Mouse (Mus musculus): ENCODE measurements around the gene Zbtb38. TPM values are rescaled to one million over a fixed set of nuclear protein-coding genes. Genes with fewer than 3 reads are reported as not detected.
A peak's percentile ranks its signal among the peaks of the same experiment; 100 is the strongest.
"Not testable (repeated sequence)": the region's sequence is repeated elsewhere in the genome, so short reads cannot be mapped to it uniquely, and the experiment has no call there.

Zbtb38 gene
- total RNA-seq, 2 experiments from 2014 or later, result 28.5 to 35.0 TPM

GRCm38 (mm10) chr9:96688194-96688875 lies 64.3 kb downstream of the Zbtb38 start:
- intact Hi-C loops (cut with DNase I), result no loop called here
- DNase-seq, result no peak

DNA sequence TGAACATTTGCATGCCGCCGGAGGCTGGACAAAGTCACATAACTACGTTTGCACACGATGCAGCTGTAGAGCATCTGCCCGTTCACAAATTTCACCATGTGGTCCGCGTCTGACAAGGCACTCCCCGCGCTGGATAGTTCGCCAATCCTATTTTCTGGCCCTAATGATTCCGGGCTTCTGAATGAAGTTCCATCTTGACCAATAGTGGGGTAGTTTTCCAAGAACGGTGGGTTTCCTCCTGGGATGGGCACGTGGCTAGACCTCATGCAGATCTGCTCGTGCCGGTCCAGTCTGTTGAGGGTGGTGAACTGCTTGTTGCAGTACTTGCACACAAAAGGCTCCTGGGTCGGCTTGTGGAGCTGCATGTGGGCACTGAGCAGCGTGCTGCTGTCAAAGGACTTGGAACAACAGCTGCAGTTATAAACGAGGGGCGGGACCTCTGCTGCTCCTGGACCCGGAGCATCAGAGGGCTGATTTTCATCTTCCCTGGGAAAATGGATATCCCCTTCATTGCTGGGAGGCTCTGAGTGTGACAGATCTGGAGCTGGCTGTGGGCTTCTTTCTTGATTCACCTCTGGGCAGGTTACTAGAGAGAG lies 64.9 kb downstream of the Zbtb38 start:
- DNase-seq, result no peak
- intact Hi-C loops (cut with DNase I), result no loop called here

GRCm38 (mm10) chr9:96685600-96686084 lies 67.0 kb downstream of the Zbtb38 start:
- no peak for DNase-seq
- intact Hi-C loops (cut with DNase I), result no loop called here

DNA sequence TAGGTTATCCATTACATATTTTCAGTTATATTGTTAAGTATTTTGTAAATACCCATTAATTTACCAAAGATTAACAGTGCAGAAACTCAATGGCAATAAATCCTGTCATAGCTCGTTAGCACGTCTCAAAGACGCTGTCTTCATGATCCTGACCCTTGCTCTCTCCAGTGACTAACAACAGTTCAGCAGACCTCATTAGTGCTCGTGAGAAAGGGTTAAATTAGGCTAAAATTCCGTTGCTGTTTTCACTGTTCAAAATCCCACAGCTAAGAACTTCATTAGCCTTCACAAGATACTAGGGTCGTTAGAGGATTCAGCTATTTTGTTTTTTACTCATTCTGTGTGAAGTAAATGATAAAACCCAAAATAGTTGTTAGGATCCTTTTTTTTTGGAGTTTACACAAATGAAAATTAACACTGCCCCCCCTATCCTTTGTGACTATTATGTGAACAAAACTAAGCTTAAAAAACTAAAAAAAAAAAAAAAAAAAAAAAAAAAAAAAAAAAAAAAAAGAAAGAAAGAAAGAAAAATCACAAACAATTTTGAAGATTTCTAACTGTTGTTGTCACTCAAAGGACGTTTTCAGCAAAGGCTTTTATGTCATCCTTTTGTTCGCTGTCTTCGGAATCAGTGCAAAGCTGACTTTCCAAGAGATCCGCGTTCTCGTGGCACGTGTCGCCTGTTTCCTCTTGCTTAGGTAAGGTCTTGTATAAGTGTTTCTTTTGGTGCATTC lies 67.6 kb downstream of the Zbtb38 start:
- intact Hi-C loops (cut with DNase I), result no loop called here
- no peak for DNase-seq

DNA sequence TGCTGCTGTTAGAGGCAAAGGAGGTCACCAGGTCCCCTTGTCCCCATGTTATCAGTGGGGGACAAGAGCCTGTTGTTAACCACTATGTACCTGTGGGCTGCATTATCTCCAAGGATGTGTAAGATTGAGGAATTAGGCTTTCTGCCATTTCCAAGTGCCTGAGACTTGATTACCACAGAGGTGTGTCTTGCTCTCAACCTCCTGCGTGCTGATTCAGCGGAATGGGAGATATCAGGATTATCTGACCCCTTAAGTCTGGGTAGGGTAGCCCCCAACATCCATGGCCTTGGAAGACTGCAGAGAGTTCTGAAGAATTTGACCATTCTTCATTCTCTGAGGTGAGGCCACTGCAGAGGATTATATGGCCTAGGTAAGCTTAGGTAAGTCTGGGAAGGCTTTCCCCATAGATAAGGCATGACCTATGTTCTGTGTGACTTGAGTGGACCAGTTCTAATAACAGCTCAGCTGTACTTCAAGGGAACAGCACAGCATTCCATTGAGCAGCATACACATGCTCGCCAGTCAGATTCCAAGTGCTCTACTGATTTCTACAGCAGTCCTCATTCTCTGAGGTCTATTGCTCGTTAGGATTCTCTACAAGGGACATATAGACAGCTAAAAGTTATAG lies 68.4 kb downstream of the Zbtb38 start:
- intact Hi-C loops (cut with DNase I), result no loop called here
- no peak for DNase-seq

DNA sequence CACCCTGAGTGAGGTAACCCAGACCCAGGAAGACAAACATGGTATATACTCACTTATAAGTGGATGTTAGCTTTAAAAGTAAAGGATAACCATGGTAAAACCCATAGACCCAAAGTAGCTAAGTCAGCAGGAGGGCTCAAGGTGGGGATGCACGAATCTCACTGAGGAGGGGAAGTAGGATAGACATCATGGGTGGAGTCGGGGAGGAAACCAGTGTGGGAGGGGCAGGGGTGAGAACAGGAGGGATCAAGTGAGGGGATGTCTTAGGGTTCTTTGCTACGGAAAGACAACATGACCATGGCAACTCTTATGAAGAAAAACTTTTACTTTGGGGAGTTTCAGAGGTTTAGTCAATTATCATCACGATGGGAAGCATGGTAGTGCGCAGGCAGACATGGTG lies 74.0 kb downstream of the Zbtb38 start:
- no peak for DNase-seq
- intact Hi-C loops (cut with DNase I), result loop anchor here (5.0 kb wide), 1 partner anchor 214 kb away; the partner anchor contains the start of gene Pxylp1

DNA sequence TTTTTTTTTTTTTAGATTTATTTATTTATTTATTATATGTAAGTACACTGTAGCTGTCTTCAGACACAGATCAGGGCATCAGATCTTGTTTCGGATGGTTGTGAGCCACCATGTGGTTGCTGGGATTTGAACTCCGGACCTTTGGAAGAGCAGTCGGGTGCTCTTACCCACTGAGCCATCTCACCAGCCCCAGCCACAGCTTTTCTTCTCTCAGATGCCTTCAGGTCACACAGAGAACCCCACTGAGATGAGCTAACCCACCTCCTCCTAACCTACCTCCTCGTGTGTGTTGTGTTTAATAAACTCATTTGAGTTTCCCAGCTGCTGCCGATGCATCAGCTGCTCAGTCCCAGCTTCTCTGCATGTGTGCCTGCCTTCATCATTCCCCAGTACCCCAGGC lies 74.9 kb downstream of the Zbtb38 start:
- intact Hi-C loops (cut with DNase I), result loop anchor here (5.0 kb wide), 1 partner anchor 215 kb away; the partner anchor contains the start of gene Pxylp1
- not testable (repeated sequence) for DNase-seq

DNA sequence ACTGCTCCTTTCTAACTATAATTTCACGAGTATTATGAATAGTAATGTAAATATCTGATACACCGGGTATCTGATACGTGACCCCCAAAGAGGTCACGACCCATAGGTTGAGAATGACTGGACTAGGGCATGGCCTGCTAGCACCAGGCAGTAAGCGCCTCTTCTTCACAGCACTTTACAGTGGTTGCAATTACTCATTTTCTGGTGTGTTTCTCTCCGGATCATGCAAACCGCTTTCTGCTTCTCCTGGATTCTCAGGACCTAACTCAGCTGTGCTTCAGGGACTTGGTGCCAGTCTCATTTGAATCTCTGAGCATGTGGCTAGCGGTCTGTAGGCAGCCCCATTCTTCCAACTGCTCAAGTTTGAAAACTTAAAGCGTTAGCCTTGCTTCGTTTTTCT lies 76.0 kb downstream of the Zbtb38 start:
- DNase-seq, result no peak
- intact Hi-C loops (cut with DNase I), result loop anchor here (5.0 kb wide), 1 partner anchor 216 kb away; the partner anchor contains the start of gene Pxylp1

- no peak for DNase-seq
- intact Hi-C loops (cut with DNase I), result loop anchor here (5.0 kb wide), 1 partner anchor 216 kb away; the partner anchor contains the start of gene Pxylp1
These were observed 76.6 kb downstream of the Zbtb38 start for GRCm38 (mm10) chr9:96675763-96676640.

DNA sequence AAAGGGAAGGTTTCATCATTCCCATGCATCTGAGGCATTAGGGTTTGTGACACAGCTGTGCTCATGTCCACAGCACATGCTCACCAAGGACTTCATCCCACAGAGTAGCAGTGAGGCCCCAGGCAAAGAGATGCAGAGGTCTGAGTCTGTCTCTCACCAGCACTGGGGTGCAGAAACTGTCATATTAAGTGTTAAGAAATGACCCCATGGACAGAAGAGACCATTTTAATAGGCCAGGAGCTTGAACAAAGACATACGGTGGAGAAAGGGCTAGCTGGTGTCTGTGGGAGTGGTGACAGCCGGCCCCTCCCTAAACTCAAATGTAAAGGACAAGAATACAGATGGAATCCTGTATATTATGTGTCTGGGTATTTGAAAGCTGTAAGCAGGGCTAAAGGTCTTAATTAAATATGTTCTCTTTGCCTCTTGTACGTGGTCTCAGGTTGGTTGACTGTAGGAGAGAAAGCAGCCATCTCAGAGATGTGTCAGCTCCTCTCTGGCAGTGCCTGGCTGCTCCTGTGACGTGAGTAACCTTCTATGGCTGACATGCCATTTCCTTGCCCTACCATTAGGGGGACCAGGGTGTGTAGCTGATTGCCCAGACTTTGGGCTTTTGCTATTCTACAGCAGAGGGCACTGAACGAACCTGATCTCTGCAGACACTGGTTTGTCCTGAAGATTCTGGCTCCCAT lies 77.4 kb downstream of the Zbtb38 start:
- DNase-seq, result peak; percentile 35 to 59
- intact Hi-C loops (cut with DNase I), result loop anchor here (5.0 kb wide), 1 partner anchor 217 kb away; the partner anchor contains the start of gene Pxylp1

DNA sequence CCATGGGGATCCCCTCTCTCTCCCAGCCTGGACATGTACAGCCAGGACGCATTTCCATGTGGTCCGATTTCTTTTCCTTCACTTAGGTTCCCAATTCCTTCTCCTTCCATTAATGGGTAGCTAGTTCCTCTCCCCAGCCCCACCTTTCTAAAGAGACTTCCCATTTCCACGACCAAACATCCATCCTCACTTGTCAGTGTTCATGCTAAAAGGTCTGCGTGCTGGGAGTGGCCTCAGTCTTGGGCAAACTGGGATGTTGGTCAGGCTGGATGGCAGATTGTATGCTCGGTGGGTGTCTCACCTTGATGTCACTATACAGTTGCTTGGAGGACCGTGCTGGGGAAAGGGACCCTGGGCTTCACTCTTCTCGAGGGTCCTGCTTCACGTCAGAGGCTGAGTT lies 78.3 kb downstream of the Zbtb38 start:
- intact Hi-C loops (cut with DNase I), result no loop called here
- no peak for DNase-seq

DNA sequence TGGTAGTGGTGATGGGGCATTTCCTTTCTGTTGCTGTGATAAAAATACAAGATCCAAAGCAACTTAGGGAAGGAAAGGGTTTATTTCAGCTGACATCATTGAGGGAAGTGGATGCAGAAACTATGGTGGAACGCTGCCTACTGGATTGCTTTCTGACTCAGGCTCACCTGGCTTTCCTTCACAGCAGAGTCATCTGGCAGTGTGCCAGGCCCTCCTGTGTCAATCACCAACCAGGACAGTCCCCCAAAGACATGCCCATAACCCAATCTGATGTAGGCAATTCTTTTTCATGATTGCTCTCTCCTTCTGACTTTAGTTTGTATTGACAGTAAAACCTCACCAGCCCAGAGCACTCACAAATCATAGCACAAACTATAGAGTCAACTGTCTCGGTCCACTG lies 80.2 kb downstream of the Zbtb38 start:
- intact Hi-C loops (cut with DNase I), result no loop called here

DNA sequence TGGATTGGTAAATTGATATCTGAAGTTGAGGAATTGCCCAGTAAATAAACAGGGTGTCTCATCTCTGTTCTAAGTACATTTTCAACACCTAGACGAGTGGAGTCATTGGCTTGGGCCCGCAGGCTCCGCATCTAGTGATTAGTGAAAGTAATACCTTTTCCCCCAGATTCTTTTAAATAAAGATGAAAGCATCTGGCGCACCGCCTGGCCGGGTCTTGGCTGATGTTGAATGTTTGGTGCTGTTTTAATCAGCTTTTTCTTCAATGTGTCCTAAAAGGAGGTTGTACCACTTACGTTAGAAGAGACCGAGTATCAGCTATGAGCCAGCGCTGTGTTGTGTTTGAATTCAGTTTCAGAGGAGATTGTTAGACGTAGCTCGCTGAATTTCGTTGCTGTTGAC lies 81.4 kb downstream of the Zbtb38 start:
- intact Hi-C loops (cut with DNase I), result no loop called here
- no peak for DNase-seq

More for the DNA sequence above, 80.2 kb downstream of the Zbtb38 start:
- DNase-seq, result no peak

GRCm38 (mm10) chr9:96669877-96670276 lies 82.8 kb downstream of the Zbtb38 start:
- intact Hi-C loops (cut with DNase I), result loop anchor here (1.0 to 5.0 kb wide), 3 partner anchors 38 to 149 kb away; partner anchors contain the start of gene Rasa2
- DNase-seq, result peak; percentile 91 to 94

DNA sequence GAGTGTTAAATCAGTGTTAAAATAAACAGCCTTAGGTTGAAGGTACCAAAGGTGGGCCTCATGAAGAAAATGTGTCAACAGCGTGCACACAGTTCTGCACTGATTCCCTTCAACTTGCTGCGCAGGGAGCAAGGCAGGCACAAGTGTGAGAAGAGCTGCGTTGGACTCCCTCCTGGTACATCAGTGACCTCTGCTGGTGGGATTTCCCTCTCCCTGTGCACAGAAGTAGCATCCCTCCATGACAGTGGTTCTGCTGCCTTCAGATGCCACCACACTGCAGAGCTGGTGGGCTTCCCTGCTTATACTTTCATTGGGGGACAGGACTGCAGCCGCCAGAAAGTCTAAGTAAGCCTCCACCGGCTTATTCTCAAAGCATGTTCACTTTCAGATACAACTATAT lies 84.0 kb downstream of the Zbtb38 start:
- intact Hi-C loops (cut with DNase I), result loop anchor here (1.0 to 5.0 kb wide), 4 partner anchors 36 to 151 kb away; partner anchors contain the start of gene Rasa2
- peak; percentile 63 to 78 for DNase-seq

- no peak for DNase-seq
- intact Hi-C loops (cut with DNase I), result no loop called here
These were observed 92.0 kb downstream of the Zbtb38 start for GRCm38 (mm10) chr9:96660510-96661244.

DNA sequence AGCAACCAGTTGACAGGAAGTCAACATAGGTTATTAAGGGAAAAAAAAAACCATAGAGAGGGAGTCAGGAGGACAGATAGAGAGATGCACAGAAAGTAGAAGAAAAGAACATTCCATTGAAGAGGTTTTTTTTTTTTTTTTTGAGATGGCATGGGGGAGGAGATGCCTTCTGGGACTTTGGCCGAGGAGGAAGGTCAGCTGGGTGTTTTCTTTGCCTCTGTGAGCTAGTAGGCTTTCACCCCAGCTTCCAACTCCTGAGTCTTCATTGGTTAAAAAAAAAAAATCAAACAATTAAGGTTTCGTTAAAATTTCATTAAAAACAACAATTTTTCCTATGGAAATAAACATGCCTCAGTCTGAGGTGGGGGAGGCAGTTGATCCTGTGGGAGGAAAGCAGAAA lies 92.8 kb downstream of the Zbtb38 start:
- intact Hi-C loops (cut with DNase I), result no loop called here
- no peak for DNase-seq

DNA sequence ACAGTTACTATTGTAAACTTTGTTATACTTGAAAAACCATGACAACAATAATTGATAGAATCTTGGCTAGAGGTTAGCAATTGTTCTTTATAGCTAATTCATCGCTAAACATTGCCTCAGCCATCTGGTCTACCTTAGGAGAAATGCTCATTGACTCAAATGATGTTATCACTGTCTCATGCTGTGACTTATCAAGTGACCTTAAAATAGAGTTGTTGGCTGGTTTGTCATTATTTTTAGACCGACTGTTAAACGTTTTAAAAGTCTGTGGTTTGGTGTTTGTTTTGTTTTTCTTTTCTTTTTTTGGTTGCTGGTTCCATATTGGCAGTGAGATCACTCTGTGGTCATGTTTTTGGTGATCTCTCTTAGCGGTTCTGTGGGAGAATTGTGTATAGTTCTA lies 99.1 kb downstream of the Zbtb38 start:
- intact Hi-C loops (cut with DNase I), result loop anchor here (5.0 kb wide), 1 partner anchor 81 kb away; no protein-coding TSS in a partner anchor
- DNase-seq, result no peak
